Mouse (Mus musculus) adrenal gland, postnatal 25 days (tissue): ENCODE data around the gene Myo3b. TPM values are rescaled to one million over a fixed set of nuclear protein-coding genes. Genes with fewer than 3 reads are reported as not detected.
"Not testable (repeated sequence)": the region's sequence is repeated elsewhere in the genome, so short reads cannot be mapped to it uniquely, and the experiment has no call there.

Experiments
- DNase-seq: peaks from one replicate; pipeline ENCODE4 v3.0.0; 2021; ENCODE audit warnings: mixed read lengths
- long read RNA-seq: library from polyadenylated mRNA; stranded (forward); transcript quantifications from one replicate; pipeline ENCODE4 v2.0.0, GENCODE M21; 2021
- total RNA-seq: library from RNA; stranded (reverse); gene quantifications from 2 replicates; pipeline ENCODE4 v1.2.3, GENCODE M21; 2021

Gene Myo3b
- not detected in 2 replicates for total RNA-seq
- long read RNA-seq, result 0 reads

DNA sequence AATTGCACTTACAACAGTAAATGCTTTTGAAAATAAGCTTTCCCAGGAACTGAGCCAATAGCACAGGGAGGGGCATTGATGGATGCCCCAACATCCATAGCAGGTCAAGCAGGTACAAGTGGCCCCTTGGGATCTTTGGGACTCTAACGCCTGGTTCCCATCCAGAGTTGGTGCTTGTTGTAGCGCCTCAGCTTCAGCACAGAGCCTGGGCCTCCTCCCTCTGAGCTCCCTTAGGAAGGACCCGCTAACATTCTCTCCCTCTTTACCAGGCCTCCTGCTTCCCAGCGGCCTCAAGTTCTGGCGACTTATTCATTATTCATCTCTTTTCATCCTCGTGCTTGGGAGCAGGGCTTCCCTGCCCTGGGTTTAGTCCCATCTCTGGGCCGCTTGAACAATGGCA is at the start of gene Myo3b:
Gene Myo3b (plus strand): TSS at position 375 of the 400 bp plus-strand sequence.
- DNase-seq, result no peak

DNA sequence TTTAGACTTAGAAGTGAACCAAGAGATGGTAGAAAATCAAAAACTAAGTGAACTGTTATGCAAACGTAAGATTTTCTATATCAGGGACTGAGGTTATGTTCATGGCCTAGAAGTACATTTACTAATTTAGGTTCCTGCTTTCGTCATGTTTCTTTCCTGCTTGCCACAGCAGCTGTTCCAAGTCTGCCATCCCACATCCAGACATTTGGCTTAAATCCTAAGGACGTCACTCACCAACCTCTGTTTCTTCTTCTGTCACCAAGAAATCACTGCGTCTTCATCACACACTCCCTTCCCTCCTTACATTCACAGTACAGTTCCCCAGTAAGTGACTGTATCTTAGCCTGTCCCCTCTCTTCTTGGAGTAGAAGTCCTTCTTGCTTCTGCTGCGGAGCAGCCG is 49.7 kb upstream of the Myo3b start:
- DNase-seq, result no peak

DNA sequence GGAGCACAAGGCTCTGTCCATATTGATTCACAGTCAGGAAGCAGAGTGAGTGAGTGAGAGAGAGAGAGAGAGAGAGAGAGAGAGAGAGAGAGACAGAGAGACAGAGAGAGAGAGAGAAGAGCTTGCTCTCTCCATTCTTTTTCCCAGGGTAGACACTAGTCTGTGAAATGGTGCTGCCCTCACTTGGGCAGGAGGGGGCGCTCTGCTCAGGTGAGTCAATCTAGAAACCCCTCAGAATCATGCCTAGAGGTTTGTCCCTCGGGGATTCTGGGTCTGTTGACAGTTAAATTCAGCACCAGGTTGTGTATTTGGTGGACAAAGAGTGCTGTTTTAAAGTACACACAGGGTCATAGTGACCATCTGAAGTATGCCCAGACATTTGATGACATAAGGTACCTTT is 48.3 kb upstream of the Myo3b start:
- no peak for DNase-seq

DNA sequence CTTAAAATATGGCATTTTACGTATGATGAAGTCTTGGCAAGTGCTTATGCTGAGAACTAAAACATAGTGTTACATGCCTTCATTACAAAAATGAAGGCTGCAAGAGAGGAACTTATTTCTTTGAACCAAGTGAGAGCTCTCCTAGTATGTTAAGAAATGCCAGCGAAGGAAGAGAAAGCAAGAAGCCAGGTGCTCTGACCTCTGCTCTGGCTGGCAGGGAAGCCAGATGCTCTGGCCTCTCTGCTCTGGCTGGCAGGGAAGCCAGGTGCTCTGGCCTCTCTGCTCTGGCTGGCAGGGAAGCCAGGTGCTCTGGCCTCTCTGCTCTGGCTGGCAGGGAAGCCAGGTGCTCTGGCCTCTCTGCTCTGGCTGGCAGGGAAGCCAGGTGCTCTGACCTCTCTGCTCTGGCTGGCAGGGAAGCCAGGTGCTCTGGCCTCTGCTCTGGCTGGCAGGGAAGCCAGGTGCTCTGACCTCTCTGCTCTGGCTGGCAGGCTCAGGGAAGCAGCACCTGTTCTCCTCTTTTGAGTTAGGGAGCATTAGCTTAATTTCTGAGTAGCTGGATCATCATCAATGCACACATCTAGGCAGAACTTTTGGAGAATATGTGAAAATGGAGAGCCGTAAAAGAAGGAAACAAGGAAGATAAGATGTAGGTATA is 44.7 kb upstream of the Myo3b start:
- DNase-seq, result not testable (repeated sequence)

DNA sequence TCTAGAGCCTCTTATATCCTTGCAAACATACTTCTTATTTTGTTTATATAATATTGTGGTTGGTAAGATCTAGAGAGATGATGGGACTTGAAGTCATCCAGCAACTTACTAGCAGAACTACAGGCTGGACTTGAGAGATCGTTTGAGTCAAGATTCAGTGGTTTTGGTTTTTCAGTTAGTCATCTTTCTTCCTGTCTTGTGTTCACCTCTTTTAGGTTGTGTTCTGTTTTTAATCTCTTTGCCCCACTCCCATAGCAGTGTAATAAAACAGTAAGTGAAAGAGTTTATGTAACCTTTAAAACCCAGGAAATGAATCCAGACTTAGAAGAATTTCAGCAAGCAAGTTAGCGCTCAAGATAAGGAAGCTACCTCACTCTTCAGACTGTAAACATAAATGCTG is 44.1 kb upstream of the Myo3b start:
- no peak for DNase-seq

DNA sequence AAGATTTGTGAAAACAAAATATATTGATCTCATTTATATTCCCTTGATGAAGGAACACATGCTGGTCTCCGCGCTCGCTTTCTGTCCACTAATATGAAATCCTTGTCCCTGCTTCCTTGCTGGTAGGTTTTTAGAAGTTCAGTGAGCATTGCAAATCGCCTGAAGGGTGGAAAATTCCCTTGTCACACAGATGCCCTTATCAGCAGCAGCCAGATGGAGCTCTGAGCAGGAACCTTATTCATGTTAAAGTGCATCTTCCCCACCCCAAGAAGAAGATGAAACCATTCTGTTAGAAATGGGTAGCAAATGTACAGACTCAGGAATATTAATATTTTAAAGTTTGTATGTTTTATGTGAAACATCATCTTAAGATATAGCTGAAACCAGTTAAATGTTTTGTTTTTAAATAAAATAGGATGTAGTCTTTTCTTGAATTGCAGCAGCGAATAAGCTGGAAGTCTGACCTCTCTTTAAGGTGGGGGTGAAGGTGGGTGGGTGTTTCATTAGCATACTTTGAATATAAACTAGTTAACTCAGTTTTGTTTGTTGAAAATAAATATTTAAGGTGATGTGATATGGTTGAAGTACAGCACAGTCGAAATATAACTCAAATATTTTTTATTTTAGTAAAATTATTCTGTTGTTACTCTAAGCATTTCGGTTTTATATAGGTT is 39.7 kb upstream of the Myo3b start:
- no peak for DNase-seq

DNA sequence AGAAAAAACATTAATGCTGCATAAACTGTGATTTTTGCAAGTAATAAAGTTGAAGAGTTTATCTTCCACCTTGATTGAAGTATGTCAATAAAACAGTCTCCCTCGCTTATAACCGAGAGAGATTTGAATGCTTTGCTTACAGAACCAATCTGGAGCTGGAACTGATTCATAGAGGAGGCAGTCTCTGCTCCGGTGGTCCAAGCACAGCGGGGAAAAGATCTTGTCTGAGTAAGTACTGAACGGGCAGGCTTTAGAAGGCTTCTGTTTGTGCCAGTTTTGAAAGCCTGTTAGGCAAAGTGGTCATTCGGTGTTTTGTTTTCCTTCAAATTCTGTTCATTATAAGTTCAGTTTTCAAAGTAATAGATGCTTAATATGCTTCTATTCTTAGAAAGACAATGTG is 38.6 kb upstream of the Myo3b start:
- no peak for DNase-seq

DNA sequence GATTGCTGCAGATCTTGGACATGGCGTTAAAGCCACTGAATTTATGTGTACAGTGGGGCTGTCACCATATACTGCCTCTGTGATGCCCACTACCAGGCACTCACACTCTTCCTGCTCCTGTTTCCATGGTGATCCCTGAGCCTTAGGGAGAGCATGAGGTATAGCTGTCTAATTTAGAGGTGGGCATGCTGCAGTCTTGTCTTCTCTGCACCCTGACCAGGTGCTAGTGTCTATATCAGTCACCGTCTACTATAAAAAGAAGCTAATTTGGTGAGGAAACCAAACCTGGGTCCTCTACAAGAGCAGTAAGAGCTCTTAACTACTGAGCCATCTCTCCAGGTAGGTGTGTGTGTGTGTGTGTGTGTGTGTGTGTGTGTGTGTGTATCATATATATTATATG is 32.4 kb upstream of the Myo3b start:
- DNase-seq, result no peak

DNA sequence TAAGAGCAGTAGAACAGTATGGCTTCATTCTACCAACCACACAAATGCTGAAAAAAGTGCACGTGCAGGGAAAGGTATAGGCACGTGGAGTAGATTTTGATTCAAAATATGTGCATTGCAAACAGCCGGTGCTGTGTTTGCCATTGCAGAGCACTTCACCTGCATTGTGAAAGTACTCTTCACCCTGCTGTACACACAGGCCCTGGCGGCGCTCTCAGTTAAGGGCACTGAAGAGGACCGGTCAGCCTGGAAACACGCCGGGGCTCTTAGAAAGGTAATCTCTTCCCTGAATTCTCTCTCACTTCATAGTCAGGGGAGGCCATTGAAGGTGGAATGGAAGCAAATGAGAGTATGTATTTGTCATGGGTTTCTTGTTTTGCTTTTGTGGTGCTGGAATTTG is 26.0 kb upstream of the Myo3b start:
- no peak for DNase-seq

DNA sequence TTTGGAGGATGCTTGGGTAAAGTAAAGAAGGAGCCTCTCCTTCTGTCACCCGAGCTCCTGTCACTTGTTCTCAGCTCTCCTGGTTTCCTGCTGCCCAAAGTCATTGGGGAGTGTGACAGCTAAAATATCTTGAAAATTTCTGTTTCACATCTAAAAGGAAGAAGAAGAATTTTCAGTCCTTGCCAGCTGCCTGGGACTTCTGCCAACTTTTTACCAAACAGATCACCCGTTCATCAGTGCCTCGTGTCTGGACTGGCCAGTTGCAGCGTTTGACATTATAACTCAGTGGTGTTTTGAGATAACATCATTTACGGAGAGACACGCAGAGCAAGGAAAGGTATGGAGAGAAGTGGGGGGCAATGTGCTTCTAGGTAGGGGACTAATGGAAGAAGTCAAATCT is 20.7 kb upstream of the Myo3b start:
- peak; percentile 68 for DNase-seq

DNA sequence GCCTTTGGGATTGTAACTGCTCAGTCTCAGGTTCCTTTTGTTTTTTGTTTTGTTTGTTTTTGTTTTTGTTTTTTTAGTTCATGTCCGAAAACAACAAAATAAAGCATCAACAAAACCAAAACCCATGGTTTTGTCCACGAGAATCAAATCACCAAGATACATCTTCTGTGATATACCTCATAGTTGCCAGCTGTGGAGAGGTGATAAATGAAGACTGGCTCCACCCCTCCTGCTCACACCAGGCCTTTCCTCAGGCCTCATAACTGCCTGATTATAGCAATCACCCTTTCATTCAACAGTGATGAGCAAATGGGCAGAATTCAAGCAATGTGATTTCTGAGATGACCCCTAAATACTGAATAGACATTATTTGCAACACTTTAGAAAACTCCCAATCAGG is 14.5 kb upstream of the Myo3b start:
- DNase-seq, result no peak

DNA sequence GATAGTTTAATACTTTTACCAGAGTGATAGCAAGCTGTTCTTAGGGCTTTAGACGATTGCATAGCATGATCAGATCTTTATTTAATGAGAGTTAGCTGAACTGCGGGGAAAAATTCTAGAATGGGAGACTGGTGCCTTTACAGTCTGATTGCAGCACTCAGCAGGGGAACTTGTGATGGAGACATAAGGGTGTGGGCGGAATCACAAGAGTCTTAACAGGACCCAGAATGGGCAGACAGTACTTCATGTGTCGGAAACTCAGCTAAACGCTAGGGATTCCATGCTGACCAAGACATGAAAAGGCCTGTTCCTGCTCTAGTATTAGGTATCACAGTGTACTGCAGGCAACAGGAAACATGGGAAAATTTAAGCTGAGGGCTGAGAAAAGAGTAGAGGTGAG is 13.2 kb upstream of the Myo3b start:
- DNase-seq, result no peak

DNA sequence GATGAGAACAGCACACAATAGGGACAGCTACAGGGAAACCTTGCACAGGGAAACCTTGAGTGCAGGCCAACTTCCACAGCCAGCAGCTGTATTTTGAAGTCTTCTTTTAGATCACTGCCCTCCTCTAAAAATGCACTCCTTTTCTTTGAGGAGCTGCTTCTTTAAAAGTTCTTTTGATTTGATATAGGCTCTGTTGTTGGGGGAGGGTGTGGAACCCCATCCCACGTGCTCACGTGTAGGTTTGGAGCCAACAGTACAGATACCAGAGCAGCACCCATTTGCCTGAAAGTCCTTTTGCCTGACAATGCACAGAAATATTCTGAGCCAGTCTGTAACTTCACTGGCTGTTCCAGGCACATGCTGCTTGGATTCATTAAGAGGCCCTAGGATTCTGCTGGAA is 7.5 kb upstream of the Myo3b start:
- peak; percentile 6 for DNase-seq

DNA sequence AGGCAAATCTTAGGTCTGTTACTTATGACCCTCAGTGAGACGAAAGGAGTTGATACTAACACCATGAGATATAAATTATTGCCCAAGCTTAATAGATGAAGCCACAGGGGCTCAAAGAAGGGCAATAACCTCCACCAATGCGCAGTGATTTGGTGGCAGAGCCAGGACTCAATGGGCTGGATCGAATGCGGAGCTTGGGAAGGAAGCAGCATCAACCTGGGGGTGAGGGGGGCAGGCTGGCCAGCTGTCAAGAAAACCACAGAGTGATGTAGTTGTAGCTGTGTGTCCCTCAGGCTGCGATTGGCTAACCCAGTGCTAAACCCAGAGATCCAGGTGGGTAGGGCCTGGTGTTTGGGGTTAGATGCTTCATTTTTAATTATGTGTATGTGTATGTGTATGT is 4.0 kb upstream of the Myo3b start:
- DNase-seq, result no peak

DNA sequence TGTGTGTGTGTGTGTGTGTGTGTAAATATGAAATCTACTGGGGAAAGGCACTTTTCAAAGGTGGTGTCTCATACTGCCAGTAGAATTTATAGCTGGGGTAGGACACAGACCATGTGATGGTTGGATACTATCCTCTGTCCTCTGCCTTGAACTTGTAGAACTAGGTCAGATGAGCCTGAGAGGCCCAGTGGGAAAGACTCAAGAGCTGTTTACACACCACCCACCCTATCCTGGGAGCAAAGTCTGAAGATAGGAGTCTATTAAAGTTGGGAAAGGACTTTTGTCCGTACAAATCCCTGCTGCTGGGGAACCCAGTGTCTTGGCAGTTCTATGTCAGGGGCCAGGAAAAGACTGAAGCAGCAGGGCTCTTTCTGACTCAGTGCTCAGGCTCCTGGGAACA is 3.6 kb upstream of the Myo3b start:
- DNase-seq, result no peak

DNA sequence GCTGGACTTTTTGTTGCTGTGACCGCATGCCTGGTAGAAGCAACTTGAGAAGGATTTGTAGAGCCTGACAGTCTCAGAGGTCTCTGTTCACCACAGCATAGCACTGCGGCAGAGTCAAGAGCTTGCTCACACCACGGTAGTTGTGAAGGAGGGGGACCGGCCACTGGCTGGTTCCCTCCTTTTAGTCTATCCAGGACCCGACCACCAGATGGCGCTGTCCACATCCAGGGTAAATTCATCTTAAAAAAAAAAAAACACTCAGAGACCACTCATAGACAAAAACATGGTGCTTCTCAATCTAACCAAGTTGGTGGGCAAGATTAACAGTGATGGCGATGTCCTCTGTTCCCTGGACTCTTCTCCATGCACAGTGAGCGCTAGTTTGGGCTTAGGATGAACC is 1.7 kb upstream of the Myo3b start:
- DNase-seq, result peak; percentile 48

DNA sequence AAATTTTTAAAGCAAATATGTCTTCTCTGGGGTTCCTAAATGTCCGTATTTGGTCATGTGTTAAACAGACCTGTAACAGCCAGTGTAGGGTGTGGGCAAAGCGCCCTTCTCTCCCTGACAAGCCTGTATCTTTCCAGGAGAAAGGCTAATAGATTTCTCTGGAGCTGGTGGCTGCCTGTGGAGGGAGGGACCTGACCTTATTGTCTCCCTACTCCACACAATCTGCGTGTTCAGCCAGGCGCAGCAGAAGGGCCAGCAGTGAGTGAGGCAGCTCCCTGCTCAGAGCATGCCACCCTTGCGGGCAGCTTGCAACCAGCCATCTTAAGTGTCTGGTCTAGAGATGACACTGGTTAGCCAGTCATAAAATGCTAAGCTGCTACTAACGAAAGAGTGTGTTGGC is 5.5 kb downstream of the Myo3b start:
- no peak for DNase-seq

DNA sequence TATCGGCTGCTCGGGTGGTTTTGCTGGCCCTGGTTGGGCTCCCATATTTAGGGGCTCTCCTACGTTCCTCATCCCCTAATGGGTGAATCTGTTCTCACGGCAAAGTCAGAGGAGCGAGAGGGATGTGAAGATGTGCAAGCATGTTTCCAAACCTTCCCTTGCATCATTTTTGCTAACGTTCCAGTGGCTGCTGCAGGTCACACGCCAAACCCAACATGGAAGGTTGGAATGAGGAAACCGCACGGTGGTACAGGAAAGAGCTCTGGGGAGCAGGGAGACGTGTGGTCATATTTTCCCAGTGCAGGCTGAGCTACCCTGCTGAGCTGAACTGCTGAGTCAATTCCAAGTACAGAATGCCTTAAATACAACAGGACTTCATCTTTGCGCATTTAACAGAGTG is 8.9 kb downstream of the Myo3b start:
- DNase-seq, result no peak

DNA sequence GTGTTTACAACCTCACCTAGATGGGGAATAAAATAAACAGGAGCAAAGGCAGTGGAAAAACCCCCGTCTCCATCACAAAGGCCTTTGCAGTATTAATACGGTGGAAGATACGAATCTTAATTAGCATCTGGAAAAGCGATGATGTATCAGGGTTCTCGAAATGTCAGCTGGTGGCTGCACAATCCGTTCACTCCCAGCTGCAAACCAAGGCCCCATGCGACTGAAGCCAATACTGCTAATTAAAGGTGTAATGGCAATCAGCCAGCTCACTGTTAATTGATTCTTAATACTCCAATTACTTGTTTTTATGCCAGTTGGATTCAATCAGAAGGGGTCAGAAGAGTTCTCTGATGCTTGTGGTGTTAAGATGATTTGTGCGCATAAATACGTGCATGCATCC is 14.9 kb downstream of the Myo3b start:
- no peak for DNase-seq

DNA sequence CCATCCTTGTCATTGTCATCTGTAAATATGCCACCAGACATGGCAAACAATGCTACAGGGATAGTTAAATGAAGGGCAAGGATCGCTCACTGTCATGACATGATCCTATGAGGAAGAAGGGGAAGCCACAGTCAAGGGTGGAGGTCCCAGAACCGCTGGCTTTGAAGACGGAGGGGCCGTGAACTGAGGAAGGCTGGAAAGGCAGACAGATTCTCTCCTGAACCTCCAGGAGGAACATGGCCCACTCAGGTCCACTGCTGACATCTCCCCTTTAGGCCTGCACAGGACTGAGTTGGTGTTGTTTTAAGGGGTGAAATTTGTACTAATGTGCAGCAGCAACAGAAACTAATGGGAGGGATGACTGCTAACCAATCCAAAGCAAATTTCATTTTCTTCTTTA is 19.3 kb downstream of the Myo3b start:
- no peak for DNase-seq

DNA sequence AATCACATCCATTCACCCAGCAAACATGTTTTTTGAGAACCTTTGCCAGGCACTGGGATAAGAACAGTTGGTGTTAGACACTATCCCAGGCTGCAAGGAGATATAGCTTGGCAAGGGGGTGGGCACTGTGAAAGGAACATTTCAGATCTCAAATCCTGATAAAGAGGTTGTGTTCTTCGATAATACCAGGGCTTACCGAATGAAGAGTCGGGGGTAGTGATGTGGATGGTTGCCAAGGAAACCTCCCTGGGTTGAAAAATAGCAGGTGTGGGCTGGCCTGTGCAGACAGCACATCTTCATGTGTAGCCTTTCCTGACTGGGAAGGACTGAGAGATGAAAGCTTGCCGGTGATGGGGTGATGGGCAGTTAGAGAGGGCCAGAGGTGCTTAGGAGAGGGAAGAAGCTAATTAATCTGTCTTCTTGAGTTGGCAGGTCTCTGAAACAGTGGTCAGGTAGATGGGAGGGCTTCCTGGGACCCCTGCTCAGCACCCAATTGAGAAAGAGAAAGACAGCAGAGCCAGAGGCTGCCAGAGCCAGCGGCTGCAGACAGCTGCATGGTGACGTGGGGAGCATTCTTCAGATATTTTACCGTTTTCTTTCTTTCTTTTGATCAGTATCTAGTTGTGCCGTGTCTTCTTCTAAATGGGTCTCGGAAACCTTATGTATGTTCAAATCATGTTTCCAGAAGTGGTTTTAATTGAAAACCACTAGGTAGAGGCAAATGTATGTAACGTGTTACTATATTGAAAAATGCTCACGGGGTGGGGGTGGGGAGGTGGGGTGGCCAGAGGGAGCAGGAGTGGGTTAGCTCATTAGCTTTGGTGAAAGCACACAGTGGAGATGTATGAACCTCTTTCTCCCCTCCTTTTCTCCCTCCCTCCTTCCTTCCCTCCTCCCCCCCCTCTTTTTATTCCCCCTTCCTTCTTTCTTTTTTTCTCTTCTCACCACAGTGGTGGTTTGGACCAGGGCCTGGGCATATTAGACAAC is 21.7 kb downstream of the Myo3b start:
- no peak for DNase-seq

DNA sequence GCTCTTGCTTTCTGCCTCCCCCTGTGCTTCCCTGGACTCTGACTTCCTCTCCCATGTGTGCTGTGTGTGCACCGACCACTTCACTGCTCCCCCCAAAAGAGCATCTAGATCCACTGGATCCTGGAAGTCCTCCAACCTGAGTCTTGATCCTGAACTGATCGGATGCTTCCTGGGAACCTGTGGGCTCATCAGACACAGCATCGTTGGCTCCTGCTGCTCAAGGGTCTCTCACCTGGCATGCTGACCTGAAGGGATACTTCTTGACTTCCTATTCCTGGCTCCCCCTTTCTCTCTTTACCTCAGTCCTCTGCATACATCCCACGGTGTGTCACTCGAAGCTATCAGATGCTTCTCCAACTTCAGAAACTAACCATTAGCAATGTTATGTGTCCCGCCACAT is 26.2 kb downstream of the Myo3b start:
- DNase-seq, result no peak

DNA sequence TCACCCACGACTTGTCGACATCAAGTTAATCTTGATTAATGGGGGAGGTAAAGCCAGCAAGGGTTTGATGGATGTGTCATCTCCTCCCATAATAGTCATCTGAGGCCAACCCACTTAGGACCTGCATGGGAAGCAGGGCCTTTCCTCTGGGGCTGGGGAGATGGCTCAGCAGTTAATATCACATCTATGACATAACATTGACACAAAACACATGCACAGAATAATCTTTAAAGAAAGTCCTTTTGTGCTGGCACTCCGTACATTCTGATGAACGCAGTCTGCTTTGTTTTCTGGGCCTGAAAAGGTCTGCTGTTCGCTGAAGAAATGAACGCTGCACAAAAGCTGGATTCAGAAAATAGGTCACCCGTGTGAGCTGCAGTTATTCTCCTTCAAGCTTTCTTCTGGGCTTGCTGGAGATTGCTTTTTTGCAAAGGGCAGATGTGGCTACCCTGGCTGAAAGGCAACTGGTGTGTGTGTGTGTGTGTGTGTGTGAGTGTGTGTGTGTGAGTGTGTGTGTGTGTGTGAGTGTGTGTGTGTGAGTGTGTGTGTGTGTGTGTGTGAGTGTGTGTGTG is 26.9 kb downstream of the Myo3b start:
- DNase-seq, result no peak
